Mouse (Mus musculus) midbrain, postnatal 0 days (tissue): ENCODE results near the gene Ssh2. TPM values are rescaled to one million over a fixed set of nuclear protein-coding genes. Genes with fewer than 3 reads are reported as not detected.

Experiments used
- ATAC-seq: fragments of 200-750 bp; cut with Nextera tagmentation; 2 replicates; pipeline ENCODE4 v1.8.0; 2017; ENCODE audit warnings: moderate number of reproducible peaks, mild to moderate bottlenecking, moderate TSS enrichment, moderate library complexity; ENCODE audit not compliant: low FRiP score
- DNase-seq: peaks from one replicate; pipeline ENCODE4 v3.0.0-alpha.2; 2015; ENCODE audit warnings: low spot score
- H3K27ac ChIP-seq: fragments of 300-500 bp; sonication (generic); 2 replicates; pipeline ENCODE4 v1.5.1; 2014; ENCODE audit warnings: low read depth, mild to moderate bottlenecking, low read length, mixed read lengths
- H3K27me3 ChIP-seq: fragments of 300-500 bp; sonication (generic); 2 replicates; pipeline ENCODE4 v1.6.1; 2014; ENCODE audit warnings: low read length, control low read depth, mixed read lengths; ENCODE audit not compliant: insufficient read depth
- H3K36me3 ChIP-seq: fragments of 300-500 bp; sonication (generic); 2 replicates; pipeline ENCODE4 v1.6.1; 2014; ENCODE audit warnings: low read length, control low read depth, mixed read lengths; ENCODE audit not compliant: insufficient read depth
- H3K4me1 ChIP-seq: fragments of 300-500 bp; sonication (generic); 2 replicates; pipeline ENCODE4 v1.6.1; 2014; ENCODE audit warnings: mild to moderate bottlenecking, control low read depth, antibody characterized with exemption, low read length, mixed read lengths; ENCODE audit not compliant: insufficient read depth
- H3K4me2 ChIP-seq: fragments of 300-500 bp; sonication (generic); 2 replicates; pipeline ENCODE4 v1.6.1; 2014; ENCODE audit warnings: low read depth, mild to moderate bottlenecking, low read length, mixed read lengths; ENCODE audit not compliant: poor library complexity, severe bottlenecking
- H3K4me3 ChIP-seq: fragments of 300-500 bp; sonication (generic); 2 replicates; pipeline ENCODE4 v1.5.1; 2014; ENCODE audit warnings: low read depth, mild to moderate bottlenecking, low read length, moderate library complexity
- H3K9ac ChIP-seq: fragments of 300-500 bp; sonication (generic); replicated peaks from 2 replicates; pipeline ENCODE4 v1.6.1; 2014; ENCODE audit warnings: mild to moderate bottlenecking, low read length, moderate library complexity, mixed read lengths; ENCODE audit not compliant: poor library complexity, severe bottlenecking
- H3K9me3 ChIP-seq: fragments of 300-500 bp; sonication (generic); 2 replicates; pipeline ENCODE4 v1.6.1; 2016; ENCODE audit warnings: low read length, control low read depth
- CTCF ChIP-seq: IDR thresholded peaks from 2 replicates; pipeline ENCODE4 v1.5.1; 2016; ENCODE audit warnings: antibody characterized with exemption, mild to moderate bottlenecking
- WGBS: fragments of 180-500 bp; shearing (Covaris S2); extraction: QIAGEN DNeasy Blood & Tissue Kit; methylation state at CpG from one replicate; pipeline ENCODE4 v1.1.7; 2014; 5-methylcytosine and 5-hydroxymethylcytosine counted together
- polyA plus RNA-seq: library from polyadenylated mRNA; unstranded; fragments of >200 nt; fragmentation: Nextera tagmentation; extraction: Ambion mirVana; gene quantifications from 2 replicates; pipeline ENCODE4 v1.2.1, GENCODE M21; 2015
- total RNA-seq: library from RNA; depleted of rRNA; stranded (reverse); fragments of >200 nt; gene quantifications from 2 replicates; pipeline ENCODE4 v1.2.3, GENCODE M21; 2014

Gene Ssh2
- total and polyA plus RNA-seq, 2 experiments from 2014 or later = 14.5 to 43.2 TPM

DNA sequence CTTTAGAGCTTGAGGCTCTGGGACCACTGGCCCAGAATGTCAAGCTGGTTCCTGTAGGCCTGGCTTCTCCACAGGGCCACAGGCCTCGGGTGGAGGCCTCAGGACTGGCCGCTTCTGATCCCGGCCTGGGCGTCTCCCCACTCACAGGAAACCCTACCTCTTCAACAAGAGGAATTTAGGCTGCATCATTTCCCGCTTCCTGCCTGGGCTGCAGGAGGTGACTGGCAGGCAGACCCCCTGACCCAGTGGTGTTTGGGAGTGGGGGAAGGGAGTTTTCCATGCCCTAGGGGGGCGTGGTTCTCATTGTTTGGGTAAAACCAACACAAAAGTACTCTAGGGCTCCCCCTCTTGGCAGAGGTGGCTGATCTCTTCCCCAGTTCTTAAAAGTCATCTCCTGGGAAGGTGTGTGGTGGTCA, 281.3 kb downstream of the Ssh2 start:
- DNase-seq (peak; percentile 43), ATAC-seq (no peak)
- 0 out of 2 replicates have a peak overlapping the region, but pooled peaks have one; percentile 0 for H3K27ac ChIP-seq
- H3K9me3 ChIP-seq = no peaks in the 10 kb centered on the region
- no peaks in the 10 kb centered on the region for H3K27me3 ChIP-seq
- H3K4me3 ChIP-seq = no peak overlapping the region
- H3K9ac ChIP-seq = no peak overlapping the region
- 27% methylated on average over 6 of the region's 6 CpGs for WGBS
- H3K4me1 ChIP-seq = peaks cover 9% of the 10 kb centered on the region; the same call in 1 of the 2 replicates
- H3K36me3 ChIP-seq = peaks cover 22% of the 10 kb centered on the region
- no peak overlapping the region for H3K4me2 ChIP-seq
- peak; percentile 43 for TF ChIP-seq CTCF

- Histone ChIP-seq H3K4me1 (peaks cover 9% of the 10 kb centered on the region; the same call in 1 of the 2 replicates), H3K9me3 (no peaks in the 10 kb centered on the region), H3K9ac (no peak overlapping the region), H3K4me3 (no peak overlapping the region), H3K36me3 (peaks cover 27% of the 10 kb centered on the region), H3K27ac (0 out of 2 replicates have a peak overlapping the region, but pooled peaks have one; percentile 0), H3K27me3 (no peaks in the 10 kb centered on the region), H3K4me2 (no peak overlapping the region)
- no peak for TF ChIP-seq CTCF
- ATAC-seq = no peak
- WGBS = 44% methylated on average over 4 of the region's 4 CpGs
- no peak for DNase-seq
Measured at GRCm38 (mm10) chr11:77497851-77498250, 281.8 kb downstream of the Ssh2 start.

DNA sequence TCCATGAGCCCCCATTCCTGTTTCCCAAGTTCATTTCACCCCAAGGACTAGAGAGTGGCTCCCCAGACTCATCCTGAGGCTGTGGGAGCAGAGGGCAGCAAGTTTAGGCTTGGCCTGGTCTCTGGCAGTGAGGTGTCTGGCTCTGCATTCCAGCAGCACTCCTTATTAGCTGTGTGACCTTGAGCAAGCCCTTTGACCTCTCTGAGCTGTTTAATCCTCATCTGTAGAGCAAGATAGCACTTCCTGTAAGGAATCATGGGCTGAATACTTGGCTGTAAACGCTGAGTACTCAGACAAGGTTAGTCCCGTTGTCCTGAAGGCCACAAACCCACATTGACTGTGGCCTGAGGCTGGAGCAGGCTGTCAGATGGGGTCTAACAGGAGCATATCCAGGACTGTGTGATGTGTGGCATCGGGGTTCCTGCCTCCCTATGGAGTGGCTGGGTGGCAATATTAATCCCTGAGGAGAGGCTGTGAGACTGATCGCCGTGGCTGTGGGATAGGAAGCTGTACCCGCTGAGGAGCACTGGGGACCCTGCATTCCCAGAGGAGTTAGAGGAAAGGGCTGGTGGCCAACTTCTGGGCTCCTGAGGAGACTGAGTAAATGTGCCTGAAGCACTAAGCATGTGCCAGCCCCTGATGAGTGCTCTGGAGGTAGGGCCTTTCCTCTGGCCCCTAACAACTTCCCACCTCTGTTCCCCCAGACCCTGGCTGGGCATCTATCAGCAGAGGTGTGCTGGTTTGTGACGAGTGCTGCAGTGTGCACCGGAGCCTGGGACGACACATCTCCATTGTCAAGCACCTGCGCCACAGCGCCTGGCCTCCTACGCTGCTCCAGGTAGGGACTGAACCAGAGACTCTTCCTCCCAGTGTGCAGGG, 282.4 kb downstream of the Ssh2 start:
- H3K27ac ChIP-seq = peak overlapping the region; percentile 38; the same call in 1 of the 2 replicates
- no peaks in the 10 kb centered on the region for H3K9me3 ChIP-seq
- H3K9ac ChIP-seq = no peak overlapping the region
- no peak for ATAC-seq
- no peak for TF ChIP-seq CTCF
- H3K4me1 ChIP-seq = peaks cover 9% of the 10 kb centered on the region; the same call in 1 of the 2 replicates
- H3K36me3 ChIP-seq = peaks cover 34% of the 10 kb centered on the region
- no peaks in the 10 kb centered on the region for H3K27me3 ChIP-seq
- H3K4me3 ChIP-seq = no peak overlapping the region
- no peak overlapping the region for H3K4me2 ChIP-seq
- no peak for DNase-seq
- 70% methylated on average over 12 of the region's 12 CpGs for WGBS

- Histone ChIP-seq H3K4me1 (peaks cover 6% of the 10 kb centered on the region; the same call in 1 of the 2 replicates), H3K9me3 (no peaks in the 10 kb centered on the region), H3K9ac (no peak overlapping the region), H3K27me3 (no peaks in the 10 kb centered on the region), H3K4me2 (no peak overlapping the region), H3K36me3 (peaks cover 41% of the 10 kb centered on the region), H3K27ac (no peak overlapping the region), H3K4me3 (no peak overlapping the region)
- DNase-seq (peak; percentile 53), ATAC-seq (no peak)
- WGBS = 86% methylated on average over 7 of the region's 7 CpGs
- no peak for TF ChIP-seq CTCF
Measured at GRCm38 (mm10) chr11:77499354-77499753, 283.3 kb downstream of the Ssh2 start.

DNA sequence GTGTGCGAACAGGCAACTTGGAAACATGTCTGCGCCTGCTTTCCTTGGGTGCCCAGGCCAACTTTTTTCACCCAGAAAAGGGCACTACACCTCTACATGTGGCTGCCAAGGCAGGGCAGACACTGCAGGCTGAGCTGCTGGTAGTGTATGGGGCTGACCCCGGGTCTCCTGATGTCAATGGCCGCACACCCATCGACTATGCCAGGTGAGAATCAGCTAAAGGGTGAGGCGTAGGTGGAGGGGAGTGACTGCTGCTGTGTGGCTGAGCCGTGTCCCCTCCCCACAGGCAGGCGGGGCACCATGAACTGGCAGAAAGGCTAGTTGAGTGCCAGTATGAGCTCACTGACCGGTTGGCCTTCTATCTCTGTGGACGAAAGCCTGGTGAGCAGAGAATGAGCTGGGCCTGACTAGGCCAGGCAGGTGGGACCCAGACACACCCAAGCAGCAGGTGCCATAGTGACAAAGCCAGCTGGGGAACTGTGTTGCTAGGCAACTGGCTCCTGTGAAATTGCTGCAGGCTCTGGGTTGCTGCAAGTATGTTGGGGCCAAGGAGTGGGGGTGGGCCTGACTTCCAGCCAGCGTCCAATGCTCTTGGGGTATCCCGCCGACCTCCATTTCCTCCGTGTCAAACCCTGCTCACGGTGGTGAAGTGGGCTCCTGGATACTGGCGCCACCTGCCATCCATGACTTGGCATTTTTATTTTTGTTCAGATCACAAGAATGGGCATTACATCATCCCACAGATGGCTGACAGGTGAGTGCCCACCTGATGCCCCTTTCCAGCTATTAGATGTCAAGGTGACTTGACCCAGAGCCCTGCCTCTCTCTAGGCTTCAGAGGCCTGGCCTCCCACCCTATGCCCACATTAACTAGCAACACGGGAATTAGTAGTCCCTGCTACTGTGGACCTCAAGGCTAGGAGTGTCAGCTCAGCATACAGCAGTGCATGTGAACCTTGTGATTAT, 284.6 kb downstream of the Ssh2 start:
- DNase-seq (no peak), ATAC-seq (no peak)
- Histone ChIP-seq H3K9ac (no peak overlapping the region; the same call in 1 of the 2 replicates), H3K27me3 (no peaks in the 10 kb centered on the region), H3K4me1 (no peaks in the 10 kb centered on the region), H3K9me3 (no peaks in the 10 kb centered on the region), H3K4me3 (no peak overlapping the region), H3K4me2 (no peak overlapping the region), H3K27ac (peak overlapping the region; percentile 48; the same call in 1 of the 2 replicates), H3K36me3 (peaks cover 54% of the 10 kb centered on the region)
- TF ChIP-seq CTCF = no peak
- 71% methylated on average over 17 of the region's 17 CpGs for WGBS
